Mouse (Mus musculus) liver, embryonic 12.5 days (tissue): ENCODE results near the gene Sept14. TPM values are rescaled to one million over a fixed set of nuclear protein-coding genes. Genes with fewer than 3 reads are reported as not detected.

ENCODE experiments used
- ATAC-seq: fragments of 200-750 bp; cut with Nextera tagmentation; 2 replicates; pipeline ENCODE4 v1.8.0; 2017; ENCODE audit warnings: moderate number of reproducible peaks, mild to moderate bottlenecking, moderate library complexity
- H3K27ac ChIP-seq: fragments of 300-500 bp; sonication (generic); 2 replicates; pipeline ENCODE4 v1.5.1; 2016; ENCODE audit warnings: mild to moderate bottlenecking
- H3K27me3 ChIP-seq: fragments of 300-500 bp; sonication (generic); replicated peaks from 2 replicates; pipeline ENCODE4 v1.6.1; 2016; ENCODE audit warnings: mild to moderate bottlenecking, moderate library complexity
- H3K36me3 ChIP-seq: fragments of 300-500 bp; sonication (generic); 2 replicates; pipeline ENCODE4 v1.6.1; 2016; ENCODE audit warnings: mild to moderate bottlenecking, moderate library complexity
- H3K4me1 ChIP-seq: fragments of 300-500 bp; sonication (generic); 2 replicates; pipeline ENCODE4 v1.6.1; 2016
- H3K4me2 ChIP-seq: fragments of 300-500 bp; sonication (generic); 2 replicates; pipeline ENCODE4 v1.6.1; 2016; ENCODE audit warnings: mild to moderate bottlenecking, moderate library complexity
- H3K4me3 ChIP-seq: fragments of 300-500 bp; sonication (generic); 2 replicates; pipeline ENCODE4 v1.5.1; 2016; ENCODE audit warnings: mild to moderate bottlenecking, moderate library complexity
- H3K9ac ChIP-seq: fragments of 300-500 bp; sonication (generic); 2 replicates; pipeline ENCODE4 v1.6.1; 2016; ENCODE audit warnings: mild to moderate bottlenecking, moderate library complexity
- H3K9me3 ChIP-seq: fragments of 300-500 bp; sonication (generic); replicated peaks from 2 replicates; pipeline ENCODE4 v1.6.1; 2016; ENCODE audit warnings: mild to moderate bottlenecking, moderate library complexity
- WGBS: fragments of 180-500 bp; shearing (Covaris S2); methylation state at CpG from one replicate; pipeline ENCODE4 v1.1.7; 2016; ENCODE audit not compliant: insufficient replicate concordance; 5-methylcytosine and 5-hydroxymethylcytosine counted together
- polyA plus RNA-seq: library from polyadenylated mRNA; unstranded; fragments of >200 nt; fragmentation: Nextera tagmentation; extraction: Ambion mirVana; gene quantifications from 2 replicates; pipeline ENCODE4 v1.2.1, GENCODE M21; 2016

Sept14 gene
- polyA plus RNA-seq, 1 experiment from 2014 or later, result not detected

DNA sequence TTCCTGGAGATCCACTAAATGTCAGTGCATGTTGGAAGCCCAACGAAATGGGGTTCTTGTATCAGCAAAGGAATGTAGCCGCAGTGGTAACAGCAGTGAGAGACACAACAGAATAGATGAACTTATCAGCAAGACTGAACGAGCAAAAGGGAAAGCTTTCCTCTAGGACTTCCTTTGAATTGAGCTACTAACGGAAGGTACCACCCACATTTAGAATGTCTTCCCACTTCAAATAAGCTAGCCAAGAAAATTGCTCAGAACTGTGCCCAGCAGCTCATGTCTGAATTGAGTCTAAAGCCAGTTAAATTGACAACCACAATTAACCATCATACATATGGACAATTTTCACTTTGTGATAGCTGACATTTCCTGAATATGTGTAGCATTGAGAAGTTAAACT is 40.5 kb downstream of the Sept14 start:
- 63% methylated on average over 4 of the region's 4 CpGs for WGBS

GRCm38 (mm10) chr5:129666271-129666909 is 41.9 kb downstream of the Sept14 start:
- ATAC-seq, result no peak
- Histone ChIP-seq H3K36me3 (no peaks in the 10 kb centered on the region), H3K27ac (no peak overlapping the region), H3K4me1 (peaks cover 13% of the 10 kb centered on the region), H3K9ac (no peak overlapping the region), H3K4me3 (no peak overlapping the region), H3K9me3 (no peaks in the 10 kb centered on the region), H3K27me3 (no peaks in the 10 kb centered on the region), H3K4me2 (no peak overlapping the region)
- 76% methylated on average over 10 of the region's 10 CpGs for WGBS

More for the DNA sequence above, 40.5 kb downstream of the Sept14 start:
- Histone ChIP-seq H3K9me3 (no peaks in the 10 kb centered on the region), H3K4me1 (peaks cover 13% of the 10 kb centered on the region), H3K4me3 (no peak overlapping the region), H3K36me3 (no peaks in the 10 kb centered on the region), H3K27ac (no peak overlapping the region), H3K9ac (no peak overlapping the region), H3K4me2 (no peak overlapping the region), H3K27me3 (no peaks in the 10 kb centered on the region)
- ATAC-seq, result no peak

DNA sequence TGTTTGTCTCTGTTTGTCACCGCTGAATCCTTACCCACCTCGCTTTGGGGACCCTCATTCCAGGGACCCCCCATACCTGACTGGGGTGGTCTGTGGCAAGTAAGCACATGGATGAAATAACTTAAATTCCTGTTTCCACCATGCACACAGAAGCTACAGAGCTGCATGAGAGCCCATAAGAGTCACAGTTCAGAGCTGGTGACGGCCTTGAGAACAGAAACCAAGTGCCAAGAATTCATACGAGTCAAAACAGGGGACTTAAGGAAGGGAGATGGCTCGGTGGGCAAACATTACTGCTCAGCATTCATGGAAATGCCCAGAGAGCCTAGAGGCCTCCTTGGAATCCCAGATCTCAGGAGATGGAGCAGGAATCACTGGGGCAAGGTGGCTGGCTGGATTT is 44.2 kb downstream of the Sept14 start:
- ATAC-seq, result no peak
- no peak overlapping the region for H3K4me2 ChIP-seq
- peaks cover 7% of the 10 kb centered on the region for H3K4me1 ChIP-seq
- no peaks in the 10 kb centered on the region for H3K9me3 ChIP-seq
- no peaks in the 10 kb centered on the region for H3K27me3 ChIP-seq
- H3K9ac ChIP-seq, result no peak overlapping the region
- H3K27ac ChIP-seq, result no peak overlapping the region
- WGBS, result 70% methylated on average over 5 of the region's 5 CpGs
- peaks cover 12% of the 10 kb centered on the region for H3K36me3 ChIP-seq
- H3K4me3 ChIP-seq, result no peak overlapping the region

DNA sequence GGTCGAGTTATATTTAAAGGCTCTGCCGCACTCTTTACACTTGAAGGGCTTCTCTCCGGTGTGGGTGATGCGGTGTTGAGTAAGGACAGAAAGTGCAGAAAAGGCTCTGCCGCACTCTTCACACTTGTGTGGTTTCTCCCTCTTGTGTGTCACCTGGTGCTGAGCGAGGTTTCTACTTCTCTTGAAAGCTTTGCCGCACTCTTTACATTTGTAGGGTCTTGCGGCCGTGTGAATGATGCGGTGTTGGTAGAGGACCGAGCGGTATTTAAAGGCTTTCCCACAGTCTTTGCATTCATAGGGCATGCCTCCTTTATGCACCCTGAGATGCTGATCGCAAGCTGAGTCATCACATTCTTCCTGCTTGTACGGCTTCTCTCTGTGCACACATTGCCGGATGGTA is 50.4 kb downstream of the Sept14 start:
- H3K4me1 ChIP-seq, result no peaks in the 10 kb centered on the region
- H3K36me3 ChIP-seq, result peaks cover 49% of the 10 kb centered on the region
- WGBS, result 85% methylated on average over 15 of the region's 15 CpGs
- H3K9me3 ChIP-seq, result no peaks in the 10 kb centered on the region
- no peak overlapping the region for H3K27ac ChIP-seq
- no peak for ATAC-seq
- H3K9ac ChIP-seq, result no peak overlapping the region
- no peak overlapping the region for H3K4me3 ChIP-seq
- H3K4me2 ChIP-seq, result no peak overlapping the region
- H3K27me3 ChIP-seq, result no peaks in the 10 kb centered on the region

DNA sequence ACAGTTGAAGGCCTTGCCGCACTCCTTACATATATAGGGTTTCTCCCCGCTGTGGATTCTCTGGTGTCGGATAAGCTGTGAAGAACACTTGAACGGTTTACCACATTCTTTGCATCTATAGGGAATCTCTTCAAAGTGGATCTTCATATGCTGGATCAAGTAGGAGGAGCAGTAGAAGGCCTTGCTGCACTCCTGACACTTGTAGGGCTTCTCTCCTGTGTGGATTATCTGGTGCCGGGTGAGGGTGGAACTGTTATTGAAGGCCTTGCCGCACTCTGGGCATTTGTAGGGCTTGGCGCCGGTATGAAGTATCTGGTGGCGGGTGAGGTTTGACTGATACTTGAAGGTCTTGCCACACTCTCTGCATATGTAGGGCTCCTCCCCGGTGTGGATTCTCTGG is 51.3 kb downstream of the Sept14 start:
- peaks cover 49% of the 10 kb centered on the region for H3K36me3 ChIP-seq
- WGBS, result 91% methylated on average over 10 of the region's 10 CpGs

DNA sequence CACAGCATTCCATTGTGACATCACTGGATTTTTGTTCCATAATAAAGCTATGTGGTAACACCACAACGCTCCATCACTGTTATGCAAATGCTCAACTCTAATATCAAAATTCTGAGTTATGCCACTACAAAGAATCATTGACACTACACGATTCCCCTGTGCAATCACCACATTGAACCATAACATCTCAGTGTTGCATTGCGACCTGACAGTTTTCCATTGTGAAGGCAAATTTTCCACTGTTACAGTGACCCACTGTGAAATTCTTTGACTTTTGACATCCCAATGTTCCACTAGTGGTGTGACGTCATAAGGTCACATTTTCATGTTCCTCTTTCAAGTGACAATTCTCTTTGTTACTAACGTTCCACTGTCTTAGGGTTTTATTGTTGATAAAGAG is 57.5 kb downstream of the Sept14 start:
- WGBS, result 78% methylated on average over 5 of the region's 5 CpGs
- Histone ChIP-seq H3K9ac (no peak overlapping the region), H3K36me3 (peaks cover 5% of the 10 kb centered on the region; the same call in 1 of the 2 replicates), H3K27ac (no peak overlapping the region), H3K4me1 (no peaks in the 10 kb centered on the region), H3K4me3 (no peak overlapping the region), H3K4me2 (no peak overlapping the region), H3K9me3 (no peaks in the 10 kb centered on the region), H3K27me3 (no peaks in the 10 kb centered on the region)
- no peak for ATAC-seq

More for the DNA sequence above, 51.3 kb downstream of the Sept14 start:
- no peak overlapping the region for H3K9ac ChIP-seq
- H3K4me2 ChIP-seq, result no peak overlapping the region
- no peaks in the 10 kb centered on the region for H3K9me3 ChIP-seq
- H3K4me1 ChIP-seq, result no peaks in the 10 kb centered on the region
- no peak for ATAC-seq
- no peak overlapping the region for H3K27ac ChIP-seq
- no peaks in the 10 kb centered on the region for H3K27me3 ChIP-seq
- H3K4me3 ChIP-seq, result no peak overlapping the region

Other genes with a start within 250 kb of the Sept14 start
- 29.7 and 31.3 TPM in 2 replicates for gene Sfswap, start 207.3 kb downstream of the Sept14 start, polyA plus RNA-seq
- 0.38 and 0.39 TPM in 2 replicates for gene Mmp17, start 124.3 kb downstream of the Sept14 start, polyA plus RNA-seq
- 1.2 TPM in 2 replicates for gene Zfp11, start 38.4 kb downstream of the Sept14 start, polyA plus RNA-seq
- gene Mrps17, start 7.0 kb upstream of the Sept14 start, polyA plus RNA-seq, result 139 and 145 TPM in 2 replicates
- 32.8 and 36.9 TPM in 2 replicates for gene Nipsnap2, start 16.6 kb upstream of the Sept14 start, polyA plus RNA-seq
- 88.0 and 88.7 TPM in 2 replicates for gene Psph, start 78.9 kb upstream of the Sept14 start, polyA plus RNA-seq
- gene Sumf2, start 138.5 kb upstream of the Sept14 start, polyA plus RNA-seq, result 34.1 and 36.2 TPM in 2 replicates
- 607 and 628 TPM in 2 replicates for gene Chchd2, start 179.0 kb upstream of the Sept14 start, polyA plus RNA-seq
- 1.7 and 1.8 TPM in 2 replicates for gene Zbed5, start 187.2 kb upstream of the Sept14 start, polyA plus RNA-seq
- gene Phkg1, start 190.0 kb upstream of the Sept14 start, polyA plus RNA-seq, result 0.23 TPM in 2 replicates
- gene Nupr1l, start 200.0 kb upstream of the Sept14 start, polyA plus RNA-seq, result 0.87 and 0.92 TPM in 2 replicates
- gene Vkorc1l1, start 233.5 kb upstream of the Sept14 start, polyA plus RNA-seq, result 29.8 and 31.2 TPM in 2 replicates